Mouse (Mus musculus) lung, postnatal 0 days (tissue): ENCODE data around the gene Catsperg1.

Experiments used
- CTCF ChIP-seq: IDR thresholded peaks from 2 replicates; pipeline ENCODE4 v1.5.1; 2016; ENCODE audit warnings: antibody characterized with exemption, mild to moderate bottlenecking
- EP300 ChIP-seq: IDR thresholded peaks from 2 replicates; pipeline ENCODE4 v1.6.1; 2016; ENCODE audit warnings: antibody characterized with exemption, mild to moderate bottlenecking, control low read depth

DNA sequence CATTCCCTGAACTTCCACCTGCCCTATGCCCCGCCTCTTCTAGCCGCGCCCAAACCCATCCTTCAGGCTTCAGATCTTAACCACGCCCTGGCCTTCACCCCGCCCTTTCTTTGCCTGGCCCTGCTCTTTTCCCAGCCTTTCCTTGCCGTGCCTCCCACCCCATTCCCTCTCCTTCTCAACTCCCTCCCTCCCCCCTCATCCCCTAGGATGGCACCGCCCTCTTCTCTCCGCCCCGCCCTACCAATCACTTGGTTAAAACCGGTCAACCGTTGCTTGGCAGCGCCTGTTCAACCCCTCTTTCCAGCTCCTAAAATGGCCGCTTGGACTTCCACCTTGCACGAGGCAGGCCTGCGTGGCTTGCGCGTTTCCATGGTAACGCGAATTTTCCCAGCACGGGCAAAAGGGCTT is at the start of gene Catsperg1:
- TF ChIP-seq CTCF, result no peak
- TF ChIP-seq EP300, result no peak
